Mouse (Mus musculus) stomach, postnatal 0 days (tissue): ENCODE measurements at regions not wholly inside any gene's neighbourhood (a gene's known extent, or its start where the extent isn't known, plus 50 kb on each side); places are given as distances from the start of the nearest gene placed in this dataset.

Source experiments
- ATAC-seq: fragments of 200-750 bp; cut with Nextera tagmentation; 2 replicates; pipeline ENCODE4 v1.8.0; 2017; ENCODE audit not compliant: low FRiP score, low TSS enrichment
- DNase-seq: peaks from one replicate; pipeline ENCODE4 v3.0.0-alpha.2; 2016; ENCODE audit warnings: low spot score
- H3K27ac ChIP-seq: fragments of 300-500 bp; sonication (generic); replicated peaks from 2 replicates; pipeline ENCODE4 v1.5.1; 2014; ENCODE audit warnings: mild to moderate bottlenecking, control low read depth
- H3K27me3 ChIP-seq: fragments of 300-500 bp; sonication (generic); 2 replicates; pipeline ENCODE4 v1.6.1; 2014; ENCODE audit warnings: low read length; ENCODE audit not compliant: control insufficient read depth, insufficient read depth
- H3K36me3 ChIP-seq: fragments of 300-500 bp; sonication (generic); 2 replicates; pipeline ENCODE4 v1.6.1; 2014; ENCODE audit warnings: low read length, mixed read lengths; ENCODE audit not compliant: control insufficient read depth, insufficient read depth
- H3K4me1 ChIP-seq: fragments of 300-500 bp; sonication (generic); replicated peaks from 2 replicates; pipeline ENCODE4 v1.6.1; 2014; ENCODE audit warnings: antibody characterized with exemption; ENCODE audit not compliant: control insufficient read depth, insufficient read depth
- H3K4me2 ChIP-seq: fragments of 300-500 bp; sonication (generic); replicated peaks from 2 replicates; pipeline ENCODE4 v1.6.1; 2014; ENCODE audit warnings: low read depth, mild to moderate bottlenecking, control low read depth, moderate library complexity
- H3K4me3 ChIP-seq: fragments of 300-500 bp; sonication (generic); 2 replicates; pipeline ENCODE4 v1.5.1; 2014; ENCODE audit warnings: low read depth, low read length, control low read depth
- H3K9ac ChIP-seq: fragments of 300-500 bp; sonication (generic); 2 replicates; pipeline ENCODE4 v1.6.1; 2014; ENCODE audit warnings: mild to moderate bottlenecking, low read length, control low read depth, mixed read lengths
- H3K9me3 ChIP-seq: fragments of 300-500 bp; sonication (generic); 2 replicates; pipeline ENCODE4 v1.6.1; 2016; ENCODE audit warnings: low read length; ENCODE audit not compliant: control insufficient read depth
- CTCF ChIP-seq: IDR thresholded peaks from 2 replicates; pipeline ENCODE4 v1.5.1; 2016; ENCODE audit warnings: antibody characterized with exemption, low read depth, mild to moderate bottlenecking, moderate library complexity
- EP300 ChIP-seq: optimal IDR thresholded peaks from 2 replicates; pipeline ENCODE3; 2016; ENCODE audit warnings: antibody characterized with exemption
- WGBS: fragments of 180-500 bp; shearing (Covaris S2); extraction: QIAGEN DNeasy Blood & Tissue Kit; methylation state at CpG from one replicate; pipeline ENCODE4 v1.1.7; 2014; 5-methylcytosine and 5-hydroxymethylcytosine counted together

GRCm38 (mm10) chr6:81622714-81623113, 300.8 kb upstream of the Gcfc2 start:
- ATAC-seq = no peak
- no peaks in the 10 kb centered on the region for H3K36me3 ChIP-seq
- no peak overlapping the region for H3K27ac ChIP-seq
- no peak overlapping the region for H3K9ac ChIP-seq
- TF ChIP-seq EP300 (no peak), CTCF (no peak)
- no peak overlapping the region for H3K4me3 ChIP-seq
- DNase-seq = no peak
- H3K4me2 ChIP-seq = no peak overlapping the region
- no peaks in the 10 kb centered on the region for H3K27me3 ChIP-seq
- H3K9me3 ChIP-seq = no peaks in the 10 kb centered on the region
- no peaks in the 10 kb centered on the region for H3K4me1 ChIP-seq
- 68% methylated on average over 5 of the region's 5 CpGs for WGBS

- H3K4me2 ChIP-seq = no peak overlapping the region
- ATAC-seq = no peak
- no peak overlapping the region for H3K4me3 ChIP-seq
- DNase-seq = no peak
- whole genome bisulfite sequencing = 70% methylated on average over 5 of the region's 5 CpGs
- no peaks in the 10 kb centered on the region for H3K36me3 ChIP-seq
- H3K27me3 ChIP-seq = no peaks in the 10 kb centered on the region
- H3K9me3 ChIP-seq = no peaks in the 10 kb centered on the region
- no peak overlapping the region for H3K9ac ChIP-seq
- no peak overlapping the region for H3K27ac ChIP-seq
- TF ChIP-seq CTCF (no peak), EP300 (no peak)
- no peaks in the 10 kb centered on the region for H3K4me1 ChIP-seq
Observed at GRCm38 (mm10) chr6:81625016-81625415, 298.5 kb upstream of the Gcfc2 start.

- H3K4me3 ChIP-seq = no peak overlapping the region
- no peaks in the 10 kb centered on the region for H3K36me3 ChIP-seq
- H3K4me1 ChIP-seq = no peaks in the 10 kb centered on the region
- ATAC-seq (no peak), DNase-seq (no peak)
- H3K9me3 ChIP-seq = no peaks in the 10 kb centered on the region
- H3K9ac ChIP-seq = no peak overlapping the region
- H3K4me2 ChIP-seq = no peak overlapping the region
- no peak overlapping the region for H3K27ac ChIP-seq
- no peak for TF ChIP-seq CTCF
- no peak for TF ChIP-seq EP300
- 50% methylated on average over 3 of the region's 3 CpGs for WGBS
- no peaks in the 10 kb centered on the region for H3K27me3 ChIP-seq
Observed at GRCm38 (mm10) chr6:81633586-81633985, 289.9 kb upstream of the Gcfc2 start.

DNA sequence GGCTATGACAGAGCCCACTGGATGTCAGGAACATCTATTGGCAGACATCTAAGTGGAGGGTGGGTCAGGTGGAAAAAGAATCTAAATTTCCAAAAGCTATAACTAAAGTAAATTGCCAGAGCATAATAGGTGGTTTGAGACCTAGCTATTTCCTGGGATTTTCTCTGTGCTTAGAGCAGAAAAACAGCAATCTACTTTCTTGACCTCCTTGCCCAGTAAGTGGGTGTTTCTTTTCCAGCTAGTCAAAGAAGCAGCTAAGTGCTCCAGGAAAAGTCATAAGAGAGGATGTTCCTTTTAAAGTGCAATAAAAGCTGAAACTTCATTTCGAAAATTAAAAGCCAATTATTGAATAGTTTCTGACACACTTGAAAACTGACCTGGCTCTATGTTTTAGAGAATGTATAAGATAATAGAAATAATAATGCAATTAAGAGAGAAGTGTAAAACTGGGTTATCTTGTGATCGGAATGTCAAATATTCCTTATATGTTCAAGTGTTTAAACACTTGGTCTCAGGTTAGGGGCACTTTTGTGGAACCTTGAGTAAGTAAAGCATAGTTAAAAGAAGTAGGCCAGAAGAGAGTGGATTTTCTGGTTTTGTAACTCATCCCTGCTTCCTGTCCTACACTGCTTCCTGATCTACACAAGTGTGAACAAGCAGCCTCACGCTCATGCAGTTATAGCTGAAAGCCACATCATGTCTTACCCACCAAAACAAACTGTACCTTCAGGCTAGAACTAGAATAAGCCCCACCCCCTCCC, 275.7 kb upstream of the Gcfc2 start:
- DNase-seq = no peak
- no peaks in the 10 kb centered on the region for H3K4me1 ChIP-seq
- H3K9ac ChIP-seq = no peak overlapping the region
- no peak overlapping the region for H3K27ac ChIP-seq
- H3K9me3 ChIP-seq = no peaks in the 10 kb centered on the region
- no peaks in the 10 kb centered on the region for H3K36me3 ChIP-seq
- no peak for ATAC-seq
- no peak overlapping the region for H3K4me3 ChIP-seq
- 64% methylated on average over 3 of the region's 3 CpGs for WGBS
- TF ChIP-seq EP300 (no peak), CTCF (no peak)
- H3K27me3 ChIP-seq = no peaks in the 10 kb centered on the region
- H3K4me2 ChIP-seq = no peak overlapping the region

- 60% methylated on average over 2 of the region's 2 CpGs for WGBS
- no peaks in the 10 kb centered on the region for H3K9me3 ChIP-seq
- no peak overlapping the region for H3K4me3 ChIP-seq
- no peak overlapping the region for H3K4me2 ChIP-seq
- H3K4me1 ChIP-seq = no peaks in the 10 kb centered on the region
- no peak overlapping the region for H3K27ac ChIP-seq
- no peaks in the 10 kb centered on the region for H3K36me3 ChIP-seq
- H3K27me3 ChIP-seq = no peaks in the 10 kb centered on the region
- no peak for ATAC-seq
- DNase-seq = no peak
- TF ChIP-seq EP300 = no peak
- TF ChIP-seq CTCF = no peak
- no peak overlapping the region for H3K9ac ChIP-seq
Observed at GRCm38 (mm10) chr6:81651856-81652255, 271.6 kb upstream of the Gcfc2 start.

GRCm38 (mm10) chr6:81655205-81655604, 268.3 kb upstream of the Gcfc2 start:
- ATAC-seq = no peak
- no peaks in the 10 kb centered on the region for H3K36me3 ChIP-seq

More at GRCm38 (mm10) chr6:81655205-81655604, 268.3 kb upstream of the Gcfc2 start:
- WGBS = 82% methylated on average over 2 of the region's 2 CpGs
- Histone ChIP-seq H3K9ac (no peak overlapping the region), H3K4me2 (no peak overlapping the region), H3K27me3 (no peaks in the 10 kb centered on the region), H3K4me3 (no peak overlapping the region), H3K9me3 (no peaks in the 10 kb centered on the region), H3K4me1 (no peaks in the 10 kb centered on the region), H3K27ac (no peak overlapping the region)
- no peak for TF ChIP-seq CTCF
- no peak for TF ChIP-seq EP300
- no peak for DNase-seq
